Mouse (Mus musculus) fat pad, adult 2 months (tissue): ENCODE results near the gene Zbtb16.

ENCODE experiments used
- DNase-seq: peaks from one replicate; pipeline ENCODE4 v3.0.0-alpha.2; 2011; ENCODE audit warnings: low read depth, low spot score; ENCODE audit errors: extremely low read depth

Gene Zbtb16

DNA sequence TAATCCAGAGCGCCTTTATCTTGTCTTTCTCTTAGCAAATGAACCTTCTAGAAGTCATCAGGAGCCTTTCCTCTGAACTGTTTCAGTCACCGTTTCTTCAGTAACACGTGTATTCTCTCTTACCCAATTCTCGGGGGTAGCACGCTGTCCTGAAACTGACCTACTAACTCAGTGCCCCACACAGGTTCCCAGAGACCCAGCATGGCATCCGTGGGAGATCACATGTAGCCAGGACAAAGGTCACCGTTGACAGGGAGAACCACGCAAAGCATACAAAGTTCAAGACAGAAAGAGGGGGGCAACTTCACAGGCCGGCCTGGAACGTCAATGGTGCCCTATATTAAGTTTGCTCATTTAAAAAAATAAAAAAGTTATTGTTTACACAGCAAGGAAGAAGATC is 89.5 kb downstream of the Zbtb16 start:
- DNase-seq = no peak

DNA sequence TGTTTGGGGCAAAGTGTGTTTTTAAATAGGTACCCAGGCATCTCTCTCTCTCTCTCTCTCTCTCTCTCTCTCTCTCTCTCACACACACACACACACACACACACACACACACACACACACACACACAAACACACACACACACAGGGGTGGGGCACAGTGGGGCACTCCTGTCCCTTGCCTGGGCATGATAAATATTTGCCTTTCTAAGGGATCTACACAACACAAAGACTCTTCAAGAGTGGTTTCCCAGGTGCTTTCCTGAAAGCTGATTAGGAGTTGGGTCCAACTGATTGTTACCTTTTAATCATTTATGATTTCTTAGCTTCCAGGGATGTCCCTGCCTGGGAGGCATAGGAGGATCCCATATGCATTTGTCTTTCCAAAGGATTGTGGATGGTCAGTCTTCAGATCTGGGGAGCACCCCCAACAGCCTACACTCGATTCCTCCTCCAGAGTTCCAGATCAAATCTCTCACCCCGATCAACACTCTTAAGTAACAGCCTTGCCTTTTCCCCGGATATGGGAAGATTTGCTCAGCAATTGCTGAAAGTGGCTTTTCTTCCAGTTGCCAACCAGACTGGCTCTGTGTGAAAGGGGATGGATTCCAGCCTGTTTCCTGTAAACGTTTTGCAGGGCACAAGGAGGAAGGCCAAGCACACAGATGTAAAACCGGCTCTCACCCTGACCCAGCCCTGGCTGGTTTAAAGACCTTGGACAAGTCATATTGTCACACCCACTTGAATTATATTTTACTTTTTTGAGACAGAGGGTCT is 90.5 kb downstream of the Zbtb16 start:
- no peak for DNase-seq

DNA sequence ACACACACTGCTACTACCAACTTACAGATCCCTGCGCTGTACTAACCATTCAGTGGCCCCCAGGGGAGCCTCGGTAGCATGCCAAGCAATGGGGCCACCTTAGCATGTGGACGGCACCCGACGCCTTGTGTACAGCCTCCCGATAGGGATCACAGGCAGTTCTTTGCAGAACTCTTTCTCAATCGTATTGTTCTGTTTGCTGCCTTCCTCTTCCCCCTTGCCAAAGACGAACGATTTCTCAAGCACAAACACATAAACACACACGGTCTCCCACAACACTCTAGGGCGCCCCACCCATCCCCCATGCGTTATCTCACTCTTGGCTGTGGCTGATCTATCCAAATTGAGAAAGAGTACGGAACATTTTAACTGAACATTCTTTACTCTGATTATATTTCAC is 91.1 kb downstream of the Zbtb16 start:
- DNase-seq = peak; percentile 75

DNA sequence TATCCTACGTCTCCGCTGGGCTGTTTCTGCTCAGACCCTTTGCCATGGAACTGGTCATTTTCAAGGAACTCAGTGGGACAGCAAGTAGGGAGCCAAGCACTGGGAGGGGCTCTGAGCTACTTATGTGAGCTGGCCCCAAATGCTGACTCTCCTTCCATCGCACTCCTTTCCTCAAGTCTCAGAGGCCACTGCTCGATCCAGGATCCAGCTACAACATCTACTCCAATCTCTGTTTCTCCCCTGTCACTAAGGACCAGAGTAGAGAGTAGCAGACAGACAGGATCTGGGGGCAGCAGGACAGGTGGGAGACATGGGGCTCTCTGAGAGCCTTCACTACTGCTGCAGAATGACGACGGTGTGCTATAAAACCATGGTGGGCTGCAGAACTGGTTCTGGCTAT is 91.6 kb downstream of the Zbtb16 start:
- DNase-seq = no peak

DNA sequence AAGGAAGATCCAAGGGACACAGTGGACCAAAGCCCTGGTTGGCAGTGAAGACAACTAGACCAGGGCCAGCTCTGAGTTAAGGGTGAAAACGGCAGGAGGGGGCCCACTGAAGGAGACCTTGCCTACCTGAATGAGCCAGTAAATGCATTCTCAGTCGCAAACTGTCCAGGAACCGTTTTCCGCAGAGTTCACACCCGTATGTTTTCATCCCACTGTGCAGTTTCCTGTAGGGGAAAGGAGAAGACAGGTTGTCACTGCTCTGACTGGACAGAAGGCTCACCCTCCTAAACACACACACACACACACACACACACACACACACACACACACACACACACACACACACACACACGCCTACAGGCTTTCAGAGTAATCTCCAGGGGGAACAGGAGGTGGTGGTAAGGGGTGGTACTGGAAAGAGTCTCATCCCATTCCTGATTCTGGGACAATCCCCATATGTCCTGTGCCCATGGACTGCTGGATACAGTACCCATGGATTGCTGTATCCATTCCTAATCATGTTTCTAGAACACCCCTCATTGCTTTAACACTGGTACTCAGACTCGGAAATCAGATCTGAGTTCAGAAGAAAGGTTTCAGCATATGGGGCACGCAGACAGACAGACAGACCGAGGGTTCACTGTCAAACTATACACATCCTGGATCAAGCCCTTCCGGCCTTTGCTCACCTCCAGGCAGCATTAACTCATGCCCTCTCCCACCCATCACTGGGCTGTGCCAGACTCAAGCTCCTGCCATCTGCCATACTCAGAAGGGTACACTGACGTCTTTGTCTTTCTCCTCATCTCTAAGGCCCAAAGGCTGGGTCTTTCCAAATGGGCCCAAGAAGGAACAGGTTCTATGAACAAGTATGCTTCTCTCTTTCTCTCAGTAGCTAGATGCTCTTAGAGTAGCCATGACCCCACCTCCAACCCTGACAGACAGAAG is 92.4 kb downstream of the Zbtb16 start:
- DNase-seq = no peak

DNA sequence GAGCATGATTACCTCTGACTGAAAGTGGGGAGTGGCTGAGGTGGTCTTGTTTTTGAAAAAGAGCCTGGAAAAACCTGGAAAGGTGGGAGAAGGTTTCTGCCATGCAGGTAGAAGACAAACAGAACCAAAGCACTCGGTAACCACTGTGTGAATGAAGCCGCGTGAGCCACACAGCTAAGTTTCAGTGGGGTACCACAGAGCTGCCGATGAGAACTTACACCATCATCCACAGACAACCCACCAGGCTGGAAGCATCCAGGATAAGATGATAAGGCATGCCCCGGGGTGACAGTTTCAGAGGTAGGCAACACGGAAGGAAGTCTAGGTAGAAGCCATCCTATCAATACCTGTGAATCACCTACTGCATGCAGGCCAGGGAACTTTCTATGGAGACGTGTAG is 93.9 kb downstream of the Zbtb16 start:
- DNase-seq = no peak

DNA sequence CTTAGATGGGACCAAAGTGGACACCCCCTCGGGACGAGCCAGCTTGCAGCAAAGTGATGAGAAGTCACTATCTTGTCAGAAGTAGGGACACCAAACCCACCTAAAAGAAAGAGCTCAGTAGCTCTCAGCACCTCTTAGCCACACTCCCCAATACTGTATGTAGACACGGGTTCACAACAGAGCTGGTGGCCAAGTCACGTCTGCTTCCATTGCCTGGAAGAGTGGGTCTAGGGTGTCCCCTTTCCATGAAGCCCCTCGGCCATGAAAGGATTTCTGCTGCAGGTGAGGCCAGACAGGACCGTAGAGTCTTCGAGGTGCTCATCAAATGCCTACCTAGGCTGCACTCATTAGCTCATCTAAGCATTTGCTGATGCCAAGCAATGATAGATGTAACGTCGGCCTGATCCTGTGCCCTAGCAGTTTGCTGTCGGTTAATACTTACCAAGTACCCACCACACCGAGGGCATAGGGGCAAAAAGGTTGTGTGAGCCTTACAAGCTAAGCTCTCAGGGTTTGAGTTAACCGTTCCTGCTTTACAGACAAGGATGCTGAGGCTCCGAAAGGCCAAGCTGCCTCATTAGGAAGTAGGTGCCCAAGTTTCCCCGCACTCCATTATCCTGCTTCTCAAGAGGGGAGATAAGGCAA is 94.5 kb downstream of the Zbtb16 start:
- no peak for DNase-seq

DNA sequence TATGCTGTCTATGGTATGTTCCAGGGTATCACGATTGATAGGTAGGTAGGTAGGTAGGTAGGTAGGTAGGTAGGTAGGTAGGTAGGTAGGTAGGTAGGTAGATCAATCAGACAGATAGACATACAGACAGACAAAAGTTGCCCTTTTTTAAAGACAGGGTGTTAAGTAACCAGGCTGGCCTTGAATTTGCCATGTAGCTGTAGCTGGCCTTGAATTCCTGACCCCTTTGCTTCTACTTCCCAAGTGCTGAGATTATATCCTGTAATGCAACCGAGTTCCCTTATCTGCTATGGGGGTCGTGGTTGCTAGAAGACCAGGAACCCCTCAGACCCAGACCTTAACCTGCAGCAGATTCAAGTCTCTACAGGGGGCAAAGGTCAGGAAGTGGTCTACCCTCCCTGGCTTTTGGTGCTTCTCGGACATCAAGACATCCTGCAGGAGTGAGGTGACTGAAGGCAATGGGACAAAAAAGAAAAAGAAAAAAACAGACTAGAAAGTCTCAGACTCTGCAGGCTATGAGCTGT is 95.2 kb downstream of the Zbtb16 start:
- DNase-seq = no peak

DNA sequence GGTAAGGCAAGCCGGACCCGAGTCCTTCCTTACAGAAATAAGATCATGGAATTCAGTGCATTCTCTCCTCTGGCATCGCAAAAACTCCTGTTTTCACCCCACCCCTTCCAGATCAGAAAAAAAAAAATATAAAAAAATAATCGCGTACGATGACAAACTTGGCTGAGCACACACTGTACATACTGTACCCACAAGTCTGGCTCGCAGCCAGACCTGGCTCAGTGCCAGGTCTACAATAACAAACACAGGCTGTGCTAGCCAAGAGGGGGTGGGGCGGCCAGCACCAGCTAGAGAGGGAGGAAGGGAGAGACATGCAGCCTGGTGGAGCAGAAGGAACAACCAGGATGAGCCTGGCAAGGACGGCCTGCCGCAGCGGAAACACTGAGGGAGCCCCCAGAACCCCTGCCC is 95.9 kb downstream of the Zbtb16 start:
- peak; percentile 80 for DNase-seq

DNA sequence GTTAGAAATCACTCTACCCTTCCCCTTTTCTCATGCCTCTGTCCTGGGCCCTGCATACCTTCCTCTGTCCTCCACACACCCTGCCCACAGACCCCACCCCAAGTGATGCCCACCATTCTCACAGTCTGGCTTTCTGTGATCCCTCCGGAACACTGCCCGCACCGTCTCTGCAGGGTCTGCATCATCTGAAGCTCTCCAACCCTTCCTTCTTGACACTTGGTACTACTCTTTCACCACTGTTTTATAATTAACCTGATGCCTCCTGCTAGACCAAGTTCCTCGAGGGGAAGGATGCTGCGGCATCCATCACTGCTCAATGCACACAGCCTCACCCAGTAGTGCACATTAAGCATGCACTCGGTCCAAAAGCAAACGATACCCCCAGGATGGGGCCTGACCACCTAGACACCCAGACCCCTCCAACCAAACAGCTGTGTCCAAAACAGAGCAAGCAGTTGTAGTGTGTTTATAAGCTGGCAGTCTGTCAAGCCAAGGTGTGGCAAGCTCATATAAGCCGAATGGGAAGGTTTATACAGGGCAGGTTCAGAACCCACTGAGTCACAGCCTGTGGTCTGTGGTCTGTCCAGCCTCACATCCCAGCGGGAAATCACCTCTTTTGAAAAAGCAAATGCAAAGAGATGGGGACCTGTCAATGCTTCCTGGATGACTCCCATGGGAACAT is 97.1 kb downstream of the Zbtb16 start:
- DNase-seq = no peak

DNA sequence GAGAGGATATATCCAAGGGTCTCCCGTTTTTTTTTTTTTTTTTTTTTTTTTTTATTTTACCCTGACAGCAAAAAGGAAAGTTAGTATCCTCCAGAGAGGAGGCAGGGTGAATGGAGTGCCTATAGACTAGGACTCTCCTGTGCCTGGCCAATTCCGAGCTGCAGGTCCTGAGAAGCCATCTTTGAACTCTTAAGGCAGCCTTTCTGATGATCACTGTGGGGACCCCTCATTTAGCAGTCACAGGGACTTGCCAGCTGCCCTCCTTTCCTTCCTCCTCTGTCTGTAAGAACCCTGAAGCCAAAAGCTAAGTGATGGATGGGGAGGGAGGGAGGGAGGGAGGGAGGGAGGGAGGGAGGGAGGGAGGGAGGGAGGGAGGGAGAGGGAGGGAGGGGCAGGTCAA is 98.1 kb downstream of the Zbtb16 start:
- DNase-seq = no peak

DNA sequence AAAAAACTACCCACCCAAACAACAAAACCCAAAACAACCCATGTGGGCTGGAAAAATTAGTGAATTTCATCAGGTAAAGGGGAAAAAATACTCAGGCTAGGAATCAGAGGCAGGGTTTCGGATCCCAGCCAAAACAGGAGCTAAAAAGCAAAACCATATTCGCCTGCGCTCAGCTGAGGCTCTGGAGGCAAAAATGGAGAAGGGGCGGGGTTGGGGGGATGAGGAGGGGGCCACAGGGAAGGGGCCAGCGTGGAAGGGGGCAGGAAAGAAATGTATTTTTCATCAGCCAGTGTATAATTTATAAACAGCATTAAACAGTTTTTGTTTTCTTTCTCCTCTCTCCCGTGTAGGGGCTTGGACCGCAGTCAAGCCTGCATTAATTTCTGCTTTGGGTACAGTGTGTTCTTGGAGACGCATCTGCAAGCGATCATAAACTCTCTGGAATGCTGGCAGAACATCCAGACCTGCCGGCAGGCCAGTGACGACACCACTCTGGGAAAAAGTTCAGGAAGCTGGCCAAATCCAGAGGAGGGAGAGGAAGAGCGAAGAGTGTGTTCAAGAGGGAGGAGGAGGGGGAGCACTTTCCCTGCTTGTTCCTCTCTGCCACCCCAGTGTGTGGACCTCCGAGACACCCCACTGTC is 98.7 kb downstream of the Zbtb16 start:
- peak; percentile 91 for DNase-seq

DNA sequence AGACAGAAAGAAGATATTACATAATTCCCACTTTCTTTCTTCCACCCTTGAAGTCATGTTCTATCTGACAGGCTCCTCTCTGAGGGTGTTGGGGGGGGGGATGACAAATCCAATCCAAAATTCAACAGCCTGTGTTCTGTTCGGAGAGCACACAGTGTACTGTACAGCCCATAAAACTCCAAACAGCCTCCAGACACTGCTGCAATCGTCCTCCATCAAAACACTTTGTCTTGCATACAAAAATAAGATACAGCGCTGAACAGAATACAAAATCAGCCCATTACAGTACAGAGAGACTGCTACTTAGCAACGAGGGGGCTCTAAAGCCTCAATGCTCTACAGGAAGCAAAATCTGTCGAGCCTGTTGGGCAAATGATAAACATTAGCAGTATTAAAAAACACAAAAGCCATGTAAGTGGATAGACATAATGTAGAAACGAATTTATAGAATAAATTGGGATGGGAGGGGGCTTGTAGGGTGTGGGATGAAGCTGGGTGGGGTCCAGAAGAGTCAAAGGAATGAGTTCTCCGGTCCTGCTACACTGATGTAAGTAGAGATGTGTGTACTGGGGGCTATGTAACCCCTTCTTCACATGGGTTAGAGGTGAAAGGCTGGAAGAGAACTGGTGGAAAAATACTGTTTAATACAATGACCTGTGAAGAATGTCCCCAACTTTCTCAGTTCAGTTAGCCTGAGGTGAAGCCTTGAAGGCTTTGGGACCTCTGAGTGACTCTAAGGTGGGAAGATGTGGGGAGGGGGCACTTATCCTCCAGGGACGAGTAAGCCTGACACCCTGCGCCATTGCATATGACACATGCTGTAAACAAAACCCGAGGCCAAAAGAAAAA is 99.4 kb downstream of the Zbtb16 start:
- peak; percentile 86 for DNase-seq

DNA sequence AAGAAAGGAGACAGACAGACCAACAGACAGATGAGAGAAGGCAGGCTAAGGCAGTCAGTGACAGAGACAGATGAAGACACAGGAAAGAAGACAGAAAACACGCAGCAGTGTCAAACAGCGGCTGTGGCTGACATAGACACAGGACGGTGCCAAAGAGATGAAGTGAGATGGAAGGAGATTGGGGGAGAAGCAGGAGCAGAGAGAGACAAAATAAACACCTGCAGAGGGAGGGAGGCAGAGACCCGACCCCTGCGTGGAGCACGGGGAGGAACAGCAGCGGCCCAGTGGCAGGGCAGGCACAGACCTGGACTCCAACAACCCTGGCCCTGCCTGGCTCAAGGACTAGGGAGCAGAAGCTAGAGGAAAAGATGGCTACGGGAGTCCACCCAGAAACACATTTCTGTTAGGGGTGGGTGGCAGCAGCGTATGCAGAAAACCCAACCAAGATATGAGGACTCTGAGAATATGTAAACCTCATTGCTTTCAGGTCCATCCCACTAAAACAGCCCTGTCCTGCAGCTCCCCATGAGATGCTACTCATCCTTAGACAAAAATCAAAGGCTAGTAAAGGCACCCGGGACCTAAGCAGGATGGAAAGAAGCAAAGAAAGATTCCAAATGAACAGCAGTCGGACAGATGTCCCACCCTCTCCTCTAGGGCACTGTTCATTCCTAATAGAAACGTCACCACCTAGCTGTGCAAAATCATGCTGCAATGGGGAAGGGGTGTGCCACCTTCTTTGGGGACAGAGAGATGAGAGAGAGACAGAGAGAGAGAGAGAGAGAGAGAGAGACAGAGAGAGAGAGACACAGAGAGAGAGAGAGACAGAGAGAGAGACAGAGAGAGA is 100.3 kb downstream of the Zbtb16 start:
- DNase-seq = no peak

DNA sequence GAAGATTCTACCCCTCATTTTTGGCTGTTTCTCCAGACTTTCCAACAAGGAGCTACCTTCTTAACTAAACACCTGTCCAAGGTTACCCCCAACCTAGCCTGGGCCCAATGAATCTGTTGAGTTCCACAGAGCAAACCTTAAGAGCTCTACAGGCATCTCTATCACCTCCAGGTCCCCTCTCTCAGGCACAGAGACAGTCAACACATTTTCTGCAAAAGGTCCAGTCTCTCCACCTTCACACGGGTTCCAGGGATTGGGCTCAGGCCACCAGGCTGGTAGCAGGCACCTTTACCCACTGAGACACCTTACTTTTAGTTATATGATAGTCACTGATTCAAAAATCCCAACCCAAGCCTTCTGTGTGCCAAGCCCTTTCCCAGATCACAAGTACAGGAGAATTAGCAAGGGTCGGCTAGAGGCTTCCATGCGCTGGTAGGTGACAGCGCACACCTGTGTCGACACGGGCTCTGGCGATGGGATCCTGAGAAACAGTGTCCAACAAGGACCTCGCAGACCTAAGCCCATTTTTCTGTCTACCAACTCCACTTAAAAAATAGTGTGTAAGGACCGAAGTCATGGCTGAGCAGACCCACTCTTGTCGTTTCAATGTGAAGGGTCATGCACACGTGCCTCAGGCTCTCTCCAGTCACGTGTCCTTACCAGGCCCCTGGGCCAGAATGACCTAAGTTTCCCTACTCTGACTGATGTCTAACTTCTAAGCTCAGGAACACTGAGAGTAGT is 101.1 kb downstream of the Zbtb16 start:
- no peak for DNase-seq

DNA sequence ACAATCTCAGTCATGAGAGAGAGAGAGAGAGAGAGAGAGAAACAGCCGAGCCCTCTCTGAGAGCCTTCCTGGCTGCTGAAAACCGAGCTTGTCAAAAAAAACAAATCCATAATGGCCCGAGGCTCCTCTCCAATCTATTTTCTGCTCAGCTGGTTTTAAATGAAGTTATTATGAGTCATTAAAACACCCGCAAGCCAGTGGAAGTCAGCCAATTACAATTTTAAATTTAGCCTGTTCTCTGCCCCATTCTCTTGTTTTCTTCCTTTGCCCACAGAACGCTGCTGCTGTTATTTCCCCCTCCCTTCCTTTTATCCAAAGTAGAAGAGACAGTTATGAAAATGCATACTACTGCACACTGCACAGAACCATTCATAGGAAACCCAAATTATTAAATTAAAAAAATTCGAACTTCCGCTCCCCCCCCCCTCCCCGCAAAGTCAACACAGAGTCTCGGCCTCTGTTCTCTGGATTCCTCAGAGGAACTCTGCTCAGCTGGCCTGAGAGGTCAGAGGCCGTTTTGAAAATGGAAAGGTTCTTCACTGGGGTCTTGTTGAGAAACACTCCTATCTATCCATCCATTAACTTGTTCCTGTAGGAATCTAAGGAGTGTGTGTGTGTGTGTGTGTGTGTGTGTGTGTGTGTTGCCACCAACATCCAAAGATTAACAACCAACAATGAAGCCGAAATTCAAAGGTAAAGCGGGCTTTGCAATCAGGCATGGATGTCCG is 102.0 kb downstream of the Zbtb16 start:
- DNase-seq = no peak

DNA sequence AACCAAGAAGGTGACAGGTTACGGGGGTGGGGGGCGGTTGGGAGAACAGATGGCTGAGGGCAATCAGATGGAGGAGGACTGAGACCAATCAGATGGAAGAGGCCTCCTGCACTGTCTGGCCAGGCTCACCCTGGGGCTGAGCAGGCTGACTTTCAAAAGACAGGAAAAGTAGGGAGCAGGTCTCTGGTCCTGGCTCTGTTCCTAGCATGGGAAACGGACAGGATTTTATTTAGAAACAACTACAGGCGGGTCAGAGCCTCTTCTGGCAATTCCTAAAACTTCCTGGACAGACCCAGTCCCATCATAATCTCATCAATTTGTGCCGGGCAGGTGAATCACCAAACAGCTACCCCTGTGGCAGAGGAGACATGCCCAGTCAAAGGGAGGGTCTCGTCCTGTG is 102.9 kb downstream of the Zbtb16 start:
- DNase-seq = no peak
